Comparison of ENCODE assay signal across 21 mouse cellular contexts in genomic region chr2:140664381-140664780, GRCm38 (mm10).
"Had no signal": no experiment of that assay in that cellular context is flagged by ENCODE, and none has a peak within 500 bp of the region (broad histone marks: within the 10 kb centered on the region; RNA-seq: fewer than 3 reads in every experiment).

No protein-coding gene starts in this region.

- H3K9ac ChIP-seq: limb, embryonic 12.5 days; limb, embryonic 15.5 days; liver, embryonic 14.5 days; lung, embryonic 15.5 days; midbrain, embryonic 13.5 days; neural tube, embryonic 13.5 days had no signal

- H3K27me3 ChIP-seq: limb, embryonic 12.5 days; limb, embryonic 15.5 days; lung, embryonic 15.5 days; midbrain, embryonic 13.5 days; neural tube, embryonic 13.5 days had no signal

- H3K27ac ChIP-seq: kidney, postnatal 0 days; limb, embryonic 12.5 days; limb, embryonic 15.5 days; liver, embryonic 14.5 days; lung, embryonic 15.5 days; midbrain, embryonic 10.5 days; midbrain, embryonic 13.5 days; neural tube, embryonic 13.5 days had no signal

- H3K4me3 ChIP-seq: limb, embryonic 12.5 days; limb, embryonic 15.5 days; lung, embryonic 15.5 days; megakaryocyte, embryonic 14.5 days; midbrain, embryonic 10.5 days; midbrain, embryonic 13.5 days; myocyte; neural tube, embryonic 13.5 days had no signal

- ATAC-seq: midbrain, embryonic 13.5 days; midbrain, embryonic 16.5 days had no signal

- DNase-seq: kidney, postnatal 25 days; left cerebral cortex, postnatal 4 days; lung, adult 18-20 months; lung, postnatal 10 days; lung, postnatal 36 days; retina, postnatal 1 day; right cerebral cortex, postnatal 25 days; thymus, adult 18-20 months; thymus, postnatal 36 days had no signal

- H3K4me1 ChIP-seq: megakaryocyte, embryonic 14.5 days had no signal

- H3K9me3 ChIP-seq: limb, embryonic 12.5 days; limb, embryonic 15.5 days; lung, embryonic 15.5 days; megakaryocyte, embryonic 14.5 days; midbrain, embryonic 10.5 days; midbrain, embryonic 13.5 days; neural tube, embryonic 13.5 days had no signal

- H3K4me2 ChIP-seq: limb, embryonic 12.5 days; limb, embryonic 15.5 days; liver, embryonic 11.5 days; lung, embryonic 15.5 days; midbrain, embryonic 13.5 days had no signal
